In the genomic region with DNA sequence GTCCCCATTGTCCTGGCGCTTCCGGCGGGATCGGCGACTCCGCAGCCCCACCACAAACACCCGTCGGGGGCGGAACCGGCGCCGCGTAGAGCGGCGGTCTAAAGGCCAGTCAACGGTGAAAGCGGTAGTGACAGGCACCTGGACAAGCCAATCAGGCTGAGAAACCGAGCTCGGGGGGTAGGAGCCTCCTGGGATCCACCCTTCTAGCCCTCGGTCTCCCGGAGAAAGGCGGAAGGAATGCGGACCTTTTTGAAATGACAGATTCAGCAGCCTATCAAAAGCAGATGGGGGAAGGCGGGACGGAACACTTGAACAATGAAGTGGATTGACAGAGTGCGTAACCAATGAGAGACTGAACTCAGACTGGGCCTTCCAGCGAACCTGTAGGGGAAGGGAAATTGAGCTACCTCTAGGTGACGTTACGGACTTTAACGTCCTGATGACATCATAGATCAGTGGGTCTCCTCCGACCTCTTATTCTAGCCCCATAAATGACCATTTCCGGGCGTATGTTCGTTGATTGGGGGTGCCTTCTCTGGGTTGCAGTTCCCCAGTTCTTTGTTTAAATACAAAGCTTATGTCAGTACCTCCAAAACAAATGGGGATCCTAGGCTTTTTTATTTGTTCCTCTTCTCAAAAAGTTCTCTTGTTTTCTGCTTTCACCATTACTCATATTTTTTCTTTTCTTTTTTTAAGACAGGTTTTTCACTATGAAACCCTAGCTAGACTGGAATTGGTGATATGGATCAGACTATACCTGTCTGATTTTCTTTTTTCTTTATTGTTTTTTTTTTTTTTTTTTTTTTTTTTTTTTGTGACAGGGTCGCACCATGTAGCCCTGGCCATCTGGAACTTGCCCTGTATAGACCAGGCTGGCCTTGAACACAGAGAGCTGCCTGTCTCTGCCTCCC, we compare ENCODE assay signal across 8 mouse cellular contexts. TPM values are rescaled to one million over a fixed set of nuclear protein-coding genes. Genes with fewer than 3 reads are reported as not detected.
DNase-seq lines count a peak whose midpoint lies in the region; ATAC-seq lines count a peak whose summit lies in the region.

Gene Rab11b (minus strand): TSS at position 276 of the 911 bp plus-strand sequence.

- peaks cover 28% of the 10 kb centered on the region for H3K4me1 ChIP-seq in intestine, embryonic 14.5 days (replicated peaks; ENCODE audit: control insufficient read depth, insufficient read depth, low read length)

- no peaks in the 10 kb centered on the region for H3K9me3 ChIP-seq in intestine, embryonic 14.5 days (ENCODE audit: control insufficient read depth, low read length)

- H3K9ac ChIP-seq in intestine, embryonic 14.5 days (ENCODE audit: low read length) = peak within 1 kb of the TSS; percentile 99

- H3K27ac ChIP-seq in intestine, embryonic 14.5 days (ENCODE audit: low read depth) = peak within 1 kb of the TSS; percentile 100

- intact Hi-C loops in left cerebral cortex, postnatal 14 days (cut with DNase I) = loop anchor here (5.0 kb wide), 1 partner anchor 52 kb away; the partner anchor contains the start of gene Kank3

- H3K27me3 ChIP-seq in intestine, embryonic 14.5 days (replicated peaks; ENCODE audit: control insufficient read depth, insufficient read depth, low read length) = no peaks in the 10 kb centered on the region

- 0 out of 2 replicates have a peak, but pooled peaks cover 5% of the 10 kb centered on the region for H3K36me3 ChIP-seq in intestine, embryonic 14.5 days (ENCODE audit: control insufficient read depth, insufficient read depth, low read length)

- peak; percentile 99 for ATAC-seq in intestine, embryonic 14.5 days (replicated peaks; ENCODE audit: low FRiP score, low TSS enrichment, low read depth)

- WGBS in intestine, embryonic 14.5 days = 2% methylated on average over 35 of the region's 35 CpGs

- peak within 1 kb of the TSS; percentile 88 for H3K4me2 ChIP-seq in intestine, embryonic 14.5 days (ENCODE audit: low read length)

- peak; percentile 95 to 96 for DNase-seq in adrenal gland, adult 18-20 months (ENCODE audit: low spot score in 2 of 2)
- peak; percentile 99 for DNase-seq in embryo, embryonic 11 days
- peak; percentile 100 for DNase-seq in gastrocnemius, postnatal 25 days
- peak; percentile 99 for DNase-seq in intestine, embryonic 14.5 days (ENCODE audit: low spot score)
- peak; percentile 100 for DNase-seq in left cerebral cortex, postnatal 14 days (ENCODE audit: low spot score in 2 of 2)
- DNase-seq in mesoderm, embryonic 11.5 days (ENCODE audit: low read depth, low spot score) = peak; percentile 100
- peak; percentile 100 for DNase-seq in right cerebral cortex, postnatal 36 days (ENCODE audit: low spot score in 2 of 2)
- DNase-seq in yolk sac, embryonic 10.5 days (ENCODE audit: low spot score) = peak; percentile 100

- H3K4me3 ChIP-seq in intestine, embryonic 14.5 days (ENCODE audit: low read depth, low read length) = peak within 1 kb of the TSS; percentile 80

RNA-seq across cellular contexts. Expression of gene Rab11b, which starts in this region (rescaled TPM):
- 100 to 1,000 TPM; 208 to 255 TPM for total RNA-seq in adrenal gland, adult 18-20 months (2021)
- 100 to 1,000 TPM; 125 to 136 TPM for total RNA-seq in gastrocnemius, postnatal 25 days (2021)
- 209 and 261 TPM in 2 replicates for polyA plus RNA-seq in intestine, embryonic 14.5 days (2014; fragmentation: Nextera tagmentation; extraction: Ambion mirVana)
- total RNA-seq in left cerebral cortex, postnatal 14 days (2021) = 100 to 1,000 TPM; 302 to 341 TPM

Comparison
In these comparisons a context has a peak if more than half of its experiments do, and no peak if none do; other contexts are left out.
1. Peak in every context shown above with its lines: DNase-seq, ATAC-seq, H3K4me3 ChIP-seq and H3K27ac ChIP-seq.